Mouse (Mus musculus): ENCODE results near the gene Ercc1.

DNA sequence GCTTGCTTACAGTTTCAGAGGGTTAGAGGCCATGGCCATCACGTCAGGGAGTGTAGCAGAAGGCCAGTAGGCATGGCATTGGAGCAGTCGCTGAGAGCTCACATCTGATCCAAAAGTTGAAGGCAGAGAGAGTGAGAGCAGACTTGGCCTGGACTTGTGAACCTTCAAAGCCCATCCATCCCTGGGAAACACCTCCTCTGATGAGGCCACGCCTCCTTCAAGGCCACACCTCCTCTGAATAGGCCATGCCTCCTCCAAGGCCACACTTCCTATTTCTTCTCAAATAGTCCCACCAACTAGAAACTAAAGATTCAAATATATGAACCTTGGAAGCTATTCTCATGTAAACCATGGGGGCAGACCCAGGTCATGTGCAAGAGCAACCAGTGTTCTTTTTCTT lies 9.0 kb upstream of the Ercc1 start:
- TF ChIP-seq CTCF (IDR thresholded peaks at IDR 0.05) (no peak), EP300 (IDR thresholded peaks at IDR 0.05) (no peak)
